Mouse (Mus musculus): ENCODE measurements around the gene Hint2.

DNA sequence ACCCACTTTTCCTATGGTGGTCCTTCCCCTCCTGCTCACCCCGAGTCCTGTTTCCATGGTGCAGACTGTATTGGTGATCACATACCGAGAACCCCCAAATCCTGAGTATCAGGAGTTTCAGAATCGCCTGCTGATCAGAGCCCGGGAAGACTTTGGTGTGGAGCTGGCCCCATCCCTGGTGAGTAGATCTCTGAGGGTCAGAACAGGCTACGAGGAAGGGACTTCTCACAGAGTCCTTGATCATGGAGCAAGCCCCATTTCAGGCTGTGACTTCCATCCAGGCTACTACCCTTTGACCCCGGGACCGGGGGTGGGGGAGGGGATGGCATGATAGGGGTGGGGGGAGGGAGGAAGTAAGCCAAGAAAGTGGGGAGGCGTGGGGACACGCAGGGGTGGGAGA, 16.2 kb downstream of the Hint2 start:
- TF ChIP-seq MYC (IDR thresholded peaks at IDR 0.05; ENCODE audit: low read depth, low read length) (no peak), ZMIZ1 (IDR thresholded peaks at IDR 0.05; ENCODE audit: low read depth, low read length) (no peak), CTCF (conservative IDR thresholded peaks at IDR 0.05 in 1 of 2, IDR thresholded peaks at IDR 0.05 in 1 of 2; ENCODE audit: low read depth in 2 of 2, low read length in 2 of 2) (no peak), ZC3H11A (IDR thresholded peaks at IDR 0.05; ENCODE audit: low read depth, low read length) (no peak), NELFE (IDR thresholded peaks at IDR 0.05; ENCODE audit: low read depth, low read length) (no peak), NRF1 (IDR thresholded peaks at IDR 0.05; ENCODE audit: low read depth, low read length) (no peak)

Data from CH12.LX (cell line).